Comparison of ENCODE assay signal across 8 mouse cellular contexts in the genomic region with DNA sequence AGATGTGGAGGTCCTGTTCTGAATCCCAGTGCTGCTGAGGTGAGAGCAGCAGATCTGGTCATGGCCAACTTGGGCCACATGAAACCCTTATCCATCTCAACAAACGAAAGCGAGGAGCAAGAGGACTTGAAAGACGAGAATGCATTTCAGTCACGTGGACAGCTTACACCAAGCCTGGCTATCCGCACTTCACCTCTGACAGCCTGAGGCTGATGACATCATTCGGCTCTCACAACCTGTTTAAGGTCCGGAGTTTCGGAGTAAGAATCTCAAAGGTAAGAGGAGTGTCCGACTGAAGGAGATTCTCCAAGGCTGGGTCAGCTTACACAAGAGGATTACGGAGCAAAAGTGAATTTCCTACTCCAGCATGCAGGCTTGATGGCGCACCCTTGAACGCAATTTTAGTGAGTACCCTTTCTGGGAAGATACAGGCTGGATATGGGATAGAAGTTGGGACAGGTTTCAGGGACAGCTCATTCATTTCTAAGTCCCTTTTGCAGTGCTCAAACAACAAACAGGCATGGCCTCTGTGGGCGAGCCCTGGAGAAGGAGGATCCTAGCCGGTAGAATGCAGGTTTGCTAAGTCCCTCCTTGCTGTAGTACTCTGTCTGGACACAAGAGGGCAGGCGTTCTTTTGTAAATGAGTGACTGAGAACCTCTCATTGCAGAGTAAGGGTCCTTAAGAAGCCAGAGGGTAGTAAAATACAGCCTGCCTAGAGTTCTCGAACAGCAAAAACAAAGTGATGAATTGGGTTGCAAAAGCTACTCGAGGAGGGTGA. TPM values are rescaled to one million over a fixed set of nuclear protein-coding genes. Genes with fewer than 3 reads are reported as not detected.
DNase-seq lines count a peak whose midpoint lies in the region; ATAC-seq lines count a peak whose summit lies in the region.

No protein-coding gene starts in this region.

- no peaks in the 10 kb centered on the region for H3K36me3 ChIP-seq in hindbrain, embryonic 12.5 days

- WGBS in hindbrain, embryonic 12.5 days: 50% methylated on average over 17 of the region's 17 CpGs

- H3K4me1 ChIP-seq in hindbrain, embryonic 12.5 days: no peaks in the 10 kb centered on the region

- H3K27me3 ChIP-seq in hindbrain, embryonic 12.5 days: no peaks in the 10 kb centered on the region

- H3K27ac ChIP-seq in hindbrain, embryonic 12.5 days: no peak overlapping the region

- 0 out of 2 replicates have a peak, but pooled peaks cover 5% of the 10 kb centered on the region for H3K9me3 ChIP-seq in hindbrain, embryonic 12.5 days (replicated peaks)

- H3K4me2 ChIP-seq in hindbrain, embryonic 12.5 days (replicated peaks): no peak overlapping the region

- DNase-seq in R1 (ENCODE audit: low read depth, low spot score): peak; percentile 90
- peak; percentile 90 to 95 for DNase-seq in cerebellum, postnatal 14 days
- DNase-seq in frontal cortex, postnatal 25 days (ENCODE audit: low spot score in 2 of 2): peak; percentile 77 to 85
- DNase-seq in layer of hippocampus, postnatal 14 days (ENCODE audit: low spot score in 2 of 2): peak; percentile 70 to 83
- DNase-seq in lung, postnatal 14 days: peak; percentile 93
- DNase-seq in right cerebral cortex, postnatal 25 days: peak; percentile 70
- DNase-seq in urinary bladder, postnatal 25 days (ENCODE audit: low spot score): peak; percentile 78

- no peak overlapping the region for H3K4me3 ChIP-seq in hindbrain, embryonic 12.5 days

- no peak overlapping the region for H3K9ac ChIP-seq in hindbrain, embryonic 12.5 days

- ATAC-seq in hindbrain, embryonic 12.5 days (ENCODE audit: low FRiP score): 0 out of 2 replicates have a peak, but pooled peaks have one; percentile 54

RNA-seq across cellular contexts. Expression of gene Plbd1, which starts 41.2 kb away (rescaled TPM):
- 2.3 and 2.6 TPM in 2 replicates for polyA plus RNA-seq in hindbrain, embryonic 12.5 days (2016; fragmentation: Nextera tagmentation; extraction: Ambion mirVana)
- under 1 TPM in 1 of 2 experiments, not detected in 1; 0.58 TPM for total RNA-seq in layer of hippocampus, postnatal 14 days (2021)
